Mouse (Mus musculus) thymus, adult 2 months (tissue): ENCODE measurements around the gene Gm19684.
"Not testable (repeated sequence)": the region's sequence is repeated elsewhere in the genome, so short reads cannot be mapped to it uniquely, and the experiment has no call there.

Experiments
- CTCF ChIP-seq: fragments of 200-500 bp; IDR thresholded peaks from 2 replicates; pipeline ENCODE4 v1.5.1; 2012; ENCODE audit warnings: mild to moderate bottlenecking, control low read depth, low read length, moderate library complexity, borderline replicate concordance; ENCODE audit not compliant: control insufficient read depth, poor library complexity, insufficient read depth; ENCODE audit errors: extremely low read depth
- POLR2A ChIP-seq: fragments of 200-500 bp; IDR thresholded peaks from 2 replicates; pipeline ENCODE4 v1.6.1; 2012; ENCODE audit warnings: mild to moderate bottlenecking, low read length, control low read depth, moderate library complexity; ENCODE audit not compliant: control insufficient read depth, poor library complexity, insufficient read depth; ENCODE audit errors: extremely low read depth

GRCm38 (mm10) chr17:36158264-36158663 lies 36.8 kb downstream of the Gm19684 start:
- TF ChIP-seq CTCF, POLR2A: not testable (repeated sequence)
